Mouse (Mus musculus) MEL-GATA-1-ER (cell line): ENCODE results near the gene Snu13.
A peak's percentile ranks its signal among the peaks of the same experiment; 100 is the strongest.

Experiments used
- DNase-seq: peaks from one replicate; pipeline ENCODE4 v3.0.0-alpha.2; 2012; ENCODE audit warnings: low read depth; ENCODE audit errors: extremely low read depth

The Snu13 gene

GRCm38 (mm10) chr15:82047080-82047883, at the start of gene Snu13:
Gene Snu13 (minus strand): TSS chr15:82047598.
- DNase-seq, result peak; percentile 64

- no peak for DNase-seq
Observed at GRCm38 (mm10) chr15:82091061-82091460, 43.7 kb upstream of the Snu13 start.

- no peak for DNase-seq
Observed at GRCm38 (mm10) chr15:82087266-82087665, 39.9 kb upstream of the Snu13 start.

GRCm38 (mm10) chr15:82086131-82086530, 38.7 kb upstream of the Snu13 start:
- DNase-seq, result no peak

- DNase-seq, result no peak
Observed at GRCm38 (mm10) chr15:82085606-82086005, 38.2 kb upstream of the Snu13 start.

GRCm38 (mm10) chr15:82081161-82081560, 33.8 kb upstream of the Snu13 start:
- DNase-seq, result no peak

GRCm38 (mm10) chr15:82079883-82080282, 32.5 kb upstream of the Snu13 start:
- no peak for DNase-seq

- DNase-seq, result peak; percentile 27
Observed at GRCm38 (mm10) chr15:82073490-82073889, 26.1 kb upstream of the Snu13 start.

GRCm38 (mm10) chr15:82071816-82072469, 24.5 kb upstream of the Snu13 start:
- DNase-seq, result no peak

GRCm38 (mm10) chr15:82069898-82070297, 22.5 kb upstream of the Snu13 start, which contains the start of gene Mei1:
Gene Mei1 (plus strand): TSS chr15:82069996.
- DNase-seq, result no peak

GRCm38 (mm10) chr15:82065511-82065910, 18.1 kb upstream of the Snu13 start:
- DNase-seq, result no peak

- DNase-seq, result no peak
Observed at GRCm38 (mm10) chr15:82063909-82064308, 16.5 kb upstream of the Snu13 start.

- DNase-seq, result no peak
Observed at GRCm38 (mm10) chr15:82058719-82059201, 11.4 kb upstream of the Snu13 start, which contains the start of gene 4930407I10Rik. Gene 4930407I10Rik (plus strand): TSS chr15:82059151.

GRCm38 (mm10) chr15:82052544-82052943, 5.1 kb upstream of the Snu13 start:
- DNase-seq, result no peak

GRCm38 (mm10) chr15:82046246-82046891, 1.0 kb downstream of the Snu13 start:
- no peak for DNase-seq

GRCm38 (mm10) chr15:82044166-82044784, 3.1 kb downstream of the Snu13 start:
- peak; percentile 43 for DNase-seq

- DNase-seq, result no peak
Observed at GRCm38 (mm10) chr15:82040650-82041049, 6.7 kb downstream of the Snu13 start.

- no peak for DNase-seq
Observed at GRCm38 (mm10) chr15:82035904-82036689, 11.3 kb downstream of the Snu13 start.

- no peak for DNase-seq
Observed at GRCm38 (mm10) chr15:82033762-82034161, 13.6 kb downstream of the Snu13 start, which contains the start of gene Desi1. Gene Desi1 (minus strand): TSS chr15:82033862.

GRCm38 (mm10) chr15:82032386-82032785, 15.0 kb downstream of the Snu13 start:
- no peak for DNase-seq

- DNase-seq, result no peak
Observed at GRCm38 (mm10) chr15:82027726-82028125, 19.7 kb downstream of the Snu13 start.
